Mouse (Mus musculus) lung, embryonic 14.5 days (tissue): ENCODE results near the gene Sertad2. TPM values are rescaled to one million over a fixed set of nuclear protein-coding genes. Genes with fewer than 3 reads are reported as not detected.

Experiments
- ATAC-seq: fragments of 200-750 bp; cut with Nextera tagmentation; 2 replicates; pipeline ENCODE4 v1.8.0; 2017; ENCODE audit warnings: mild to moderate bottlenecking, moderate TSS enrichment, moderate library complexity; ENCODE audit not compliant: insufficient read depth
- DNase-seq: peaks from one replicate; pipeline ENCODE4 v3.0.0-alpha.2; 2015
- H3K27ac ChIP-seq: fragments of 300-500 bp; sonication (generic); 2 replicates; pipeline ENCODE4 v1.5.1; 2014; ENCODE audit warnings: low read depth, mild to moderate bottlenecking, moderate library complexity
- H3K27me3 ChIP-seq: fragments of 300-500 bp; sonication (generic); 2 replicates; pipeline ENCODE4 v1.6.1; 2014; ENCODE audit warnings: low read length, control low read depth; ENCODE audit not compliant: insufficient read depth
- H3K36me3 ChIP-seq: fragments of 300-500 bp; sonication (generic); 2 replicates; pipeline ENCODE4 v1.6.1; 2014; ENCODE audit warnings: control low read depth; ENCODE audit not compliant: insufficient read depth
- H3K4me1 ChIP-seq: fragments of 300-500 bp; sonication (generic); 2 replicates; pipeline ENCODE4 v1.6.1; 2014; ENCODE audit warnings: antibody characterized with exemption, control low read depth; ENCODE audit not compliant: insufficient read depth
- H3K4me2 ChIP-seq: fragments of 300-500 bp; sonication (generic); 2 replicates; pipeline ENCODE4 v1.6.1; 2014; ENCODE audit warnings: mild to moderate bottlenecking
- H3K4me3 ChIP-seq: fragments of 300-500 bp; sonication (generic); 2 replicates; pipeline ENCODE4 v1.5.1; 2014; ENCODE audit warnings: low read depth, low read length
- H3K9ac ChIP-seq: fragments of 300-500 bp; sonication (generic); 2 replicates; pipeline ENCODE4 v1.6.1; 2014
- H3K9me3 ChIP-seq: fragments of 300-500 bp; sonication (generic); 2 replicates; pipeline ENCODE4 v1.6.1; 2016; ENCODE audit warnings: low read depth, low read length, control low read depth
- CTCF ChIP-seq: IDR thresholded peaks from 2 replicates; pipeline ENCODE4 v1.5.1; 2016; ENCODE audit warnings: antibody characterized with exemption, low read depth
- WGBS: fragments of 180-500 bp; shearing (Covaris S2); extraction: QIAGEN DNeasy Blood & Tissue Kit; methylation state at CpG from one replicate; pipeline ENCODE4 v1.1.7; 2014; 5-methylcytosine and 5-hydroxymethylcytosine counted together
- polyA plus RNA-seq: library from polyadenylated mRNA; unstranded; fragments of >200 nt; fragmentation: Nextera tagmentation; extraction: Ambion mirVana; gene quantifications from 2 replicates; pipeline ENCODE4 v1.2.1, GENCODE M21; 2014

The Sertad2 gene
- polyA plus RNA-seq, 1 experiment from 2014 or later = 45.8 TPM

DNA sequence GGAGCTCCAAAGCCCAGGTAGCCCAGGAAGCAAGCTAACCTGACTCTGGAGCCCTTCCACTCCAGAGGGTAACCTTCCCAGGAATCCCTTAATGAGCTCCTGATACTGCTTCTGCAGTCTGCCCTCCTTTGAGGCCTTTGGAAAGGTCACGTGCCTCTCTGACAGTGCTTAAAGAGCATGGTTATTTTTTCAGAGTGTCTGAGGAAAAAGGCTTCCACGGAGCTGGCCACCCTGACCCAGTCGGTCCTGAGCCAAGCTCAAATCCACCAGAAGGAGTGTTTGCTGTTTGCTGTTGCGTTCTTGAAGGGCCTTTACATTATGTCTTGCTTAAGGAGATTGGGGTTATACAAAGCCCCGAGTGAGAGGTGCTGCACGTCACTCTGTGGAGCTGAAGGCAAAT, 101.8 kb downstream of the Sertad2 start:
- Histone ChIP-seq H3K9ac (no peak overlapping the region), H3K4me3 (no peak overlapping the region), H3K9me3 (no peaks in the 10 kb centered on the region), H3K4me2 (no peak overlapping the region), H3K27me3 (no peaks in the 10 kb centered on the region), H3K27ac (no peak overlapping the region), H3K36me3 (peaks cover 18% of the 10 kb centered on the region; the same call in 1 of the 2 replicates), H3K4me1 (peaks cover 36% of the 10 kb centered on the region)
- no peak for TF ChIP-seq CTCF
- ATAC-seq = no peak
- 40% methylated on average over 6 of the region's 6 CpGs for WGBS
- DNase-seq = no peak

DNA sequence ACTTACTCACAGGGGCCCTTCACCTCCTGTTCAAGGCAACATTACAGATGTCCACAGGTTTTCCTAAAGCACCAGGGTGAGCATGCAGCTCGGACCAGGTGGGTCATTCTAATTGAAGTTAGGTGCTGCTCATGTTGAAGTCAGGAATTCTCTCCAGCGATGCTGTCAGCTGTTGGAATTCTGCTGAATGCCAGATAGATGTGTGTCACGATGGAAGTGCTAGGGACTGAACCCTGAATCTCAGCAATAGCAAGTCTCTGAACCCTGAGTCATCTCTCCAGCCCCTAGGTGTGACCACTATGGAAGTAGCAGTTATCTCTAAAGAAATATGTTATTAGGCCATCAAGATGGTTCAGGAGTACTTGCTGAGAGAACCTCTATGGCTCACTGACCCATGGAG, 102.5 kb downstream of the Sertad2 start:
- Histone ChIP-seq H3K4me3 (no peak overlapping the region), H3K4me2 (no peak overlapping the region; the same call in 1 of the 2 replicates), H3K9me3 (no peaks in the 10 kb centered on the region), H3K27ac (peak overlapping the region; percentile 38; the same call in 1 of the 2 replicates), H3K9ac (no peak overlapping the region), H3K4me1 (peaks cover 35% of the 10 kb centered on the region), H3K36me3 (peaks cover 23% of the 10 kb centered on the region), H3K27me3 (no peaks in the 10 kb centered on the region)
- no peak for TF ChIP-seq CTCF
- DNase-seq (no peak), ATAC-seq (no peak)
- WGBS = 61% methylated on average over 3 of the region's 3 CpGs

DNA sequence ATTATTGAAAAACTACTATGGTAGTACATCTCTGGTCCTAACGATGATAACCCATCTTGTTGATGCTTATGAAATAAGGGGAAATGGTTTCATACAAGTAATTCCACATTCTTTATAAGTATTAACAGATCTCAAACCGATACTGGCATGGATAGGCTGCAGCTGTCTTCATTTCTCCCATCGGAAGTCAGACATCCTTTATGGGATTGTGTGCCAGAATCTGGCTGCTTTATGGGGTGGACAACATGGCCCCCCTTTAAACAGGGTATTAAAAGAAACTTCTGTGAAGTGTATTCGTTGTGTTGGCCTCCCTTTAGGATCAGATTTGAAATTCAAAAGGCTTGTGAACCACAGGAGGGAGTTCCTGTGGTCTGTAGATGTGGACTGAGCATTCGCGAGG, 103.1 kb downstream of the Sertad2 start:
- H3K36me3 ChIP-seq = peaks cover 23% of the 10 kb centered on the region
- no peak overlapping the region; the same call in 1 of the 2 replicates for H3K4me2 ChIP-seq
- no peak overlapping the region for H3K9ac ChIP-seq
- H3K4me3 ChIP-seq = no peak overlapping the region
- peak overlapping the region; percentile 60 for H3K27ac ChIP-seq
- peak; percentile 73 for DNase-seq
- H3K27me3 ChIP-seq = no peaks in the 10 kb centered on the region
- WGBS = 41% methylated on average over 6 of the region's 6 CpGs
- TF ChIP-seq CTCF = no peak
- ATAC-seq = peak; percentile 53
- H3K4me1 ChIP-seq = peaks cover 29% of the 10 kb centered on the region
- H3K9me3 ChIP-seq = no peaks in the 10 kb centered on the region

DNA sequence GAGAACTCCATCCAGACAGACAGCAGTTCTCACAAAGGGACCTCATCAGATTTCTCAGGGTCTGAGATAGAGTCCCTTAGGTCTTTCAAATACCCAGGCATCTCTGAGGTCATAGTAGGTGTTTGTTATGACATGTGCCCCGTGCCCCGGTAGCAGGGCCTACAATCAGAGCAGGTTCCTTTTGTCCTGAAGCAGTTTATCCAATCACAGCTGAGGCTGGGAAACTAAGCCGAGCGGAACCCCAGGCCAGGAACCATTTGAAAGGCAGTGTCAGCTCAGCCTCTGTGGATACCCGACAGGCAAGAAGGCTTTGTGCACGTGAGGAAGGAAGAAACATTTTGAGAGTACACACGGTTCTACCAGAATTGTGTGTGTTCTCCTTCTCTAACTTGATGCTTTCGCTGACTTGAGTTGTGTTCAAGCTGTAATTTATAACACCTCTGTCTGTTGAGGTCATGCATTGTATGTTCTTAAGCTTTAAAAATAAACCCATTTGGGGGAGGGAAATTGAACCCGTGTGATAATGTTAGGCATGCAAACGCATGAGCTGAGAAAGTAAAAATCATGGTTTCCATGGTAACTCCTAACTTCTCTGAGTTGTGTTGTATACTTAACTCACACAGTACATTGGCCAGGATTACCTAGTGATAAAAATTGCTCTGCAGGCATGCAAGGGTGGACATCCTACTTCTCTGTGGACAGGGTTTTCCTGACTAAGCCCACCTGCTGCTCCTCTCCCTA, 104.1 kb downstream of the Sertad2 start:
- no peak overlapping the region for H3K4me2 ChIP-seq
- H3K4me3 ChIP-seq = no peak overlapping the region
- TF ChIP-seq CTCF = no peak
- no peaks in the 10 kb centered on the region for H3K27me3 ChIP-seq
- no peak for DNase-seq
- H3K9me3 ChIP-seq = no peaks in the 10 kb centered on the region
- H3K36me3 ChIP-seq = peaks cover 26% of the 10 kb centered on the region
- H3K9ac ChIP-seq = no peak overlapping the region
- peaks cover 29% of the 10 kb centered on the region for H3K4me1 ChIP-seq
- peak overlapping the region; percentile 36; the same call in 1 of the 2 replicates for H3K27ac ChIP-seq
- 31% methylated on average over 10 of the region's 10 CpGs for WGBS
- ATAC-seq = no peak

DNA sequence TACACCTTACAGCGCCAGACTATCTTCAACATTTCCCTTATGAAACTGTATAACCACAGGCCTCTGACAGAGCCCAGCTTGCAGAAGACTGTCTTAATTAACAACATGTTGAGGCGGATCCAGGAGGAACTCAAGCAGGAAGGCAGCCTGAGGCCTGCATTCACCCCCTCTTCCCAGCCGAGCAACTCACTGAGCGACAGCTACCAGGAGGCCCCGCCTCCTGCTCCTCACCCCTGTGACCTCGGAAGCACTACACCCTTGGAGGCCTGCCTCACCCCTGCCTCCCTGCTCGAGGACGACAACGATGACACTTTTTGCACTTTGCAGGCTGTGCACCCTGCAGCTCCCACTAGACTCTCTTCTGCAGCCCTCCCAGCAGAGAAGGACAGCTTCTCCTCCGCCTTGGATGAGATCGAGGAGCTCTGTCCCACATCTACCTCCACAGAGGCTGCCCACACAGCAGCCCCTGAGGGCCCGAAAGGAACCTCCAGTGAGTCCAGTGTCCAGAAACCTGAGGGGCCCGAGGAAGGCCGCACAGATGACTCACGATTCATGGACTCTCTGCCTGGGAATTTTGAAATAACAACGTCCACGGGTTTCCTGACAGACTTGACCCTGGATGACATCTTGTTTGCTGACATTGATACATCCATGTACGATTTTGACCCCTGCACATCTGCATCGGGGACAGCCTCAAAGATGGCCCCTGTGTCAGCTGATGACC, 105.0 kb downstream of the Sertad2 start:
- Histone ChIP-seq H3K4me2 (no peak overlapping the region), H3K4me1 (peaks cover 29% of the 10 kb centered on the region), H3K27ac (peak overlapping the region; percentile 36; the same call in 1 of the 2 replicates), H3K9ac (no peak overlapping the region), H3K36me3 (peaks cover 31% of the 10 kb centered on the region), H3K4me3 (no peak overlapping the region), H3K27me3 (no peaks in the 10 kb centered on the region), H3K9me3 (no peaks in the 10 kb centered on the region)
- DNase-seq (no peak), ATAC-seq (no peak)
- TF ChIP-seq CTCF = no peak
- 39% methylated on average over 19 of the region's 19 CpGs for WGBS

DNA sequence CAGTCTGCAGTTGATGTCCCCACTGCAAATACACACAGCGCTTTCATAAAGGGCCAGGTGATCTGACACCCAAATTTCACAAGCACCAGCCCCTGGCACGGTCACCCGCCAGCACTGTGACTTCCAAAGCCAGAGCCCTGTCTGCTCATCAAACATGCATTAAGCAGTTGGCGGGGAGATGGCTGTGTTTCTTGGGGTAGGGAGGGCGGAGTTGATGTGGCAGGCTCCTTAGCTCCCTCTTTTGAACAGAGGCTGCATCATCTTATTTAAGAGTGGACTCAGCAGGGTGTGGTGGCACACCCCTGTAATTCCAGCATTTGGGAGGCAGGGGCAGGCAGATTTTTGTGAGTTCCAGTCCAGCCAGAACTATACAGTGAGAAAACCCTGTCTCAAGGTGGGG, 106.4 kb downstream of the Sertad2 start:
- no peak for ATAC-seq
- Histone ChIP-seq H3K4me3 (no peak overlapping the region), H3K9me3 (no peaks in the 10 kb centered on the region), H3K4me2 (no peak overlapping the region), H3K9ac (no peak overlapping the region), H3K27ac (no peak overlapping the region), H3K27me3 (no peaks in the 10 kb centered on the region), H3K36me3 (peaks cover 34% of the 10 kb centered on the region), H3K4me1 (peaks cover 29% of the 10 kb centered on the region)
- 73% methylated on average over 5 of the region's 5 CpGs for WGBS
- no peak for TF ChIP-seq CTCF
- no peak for DNase-seq

DNA sequence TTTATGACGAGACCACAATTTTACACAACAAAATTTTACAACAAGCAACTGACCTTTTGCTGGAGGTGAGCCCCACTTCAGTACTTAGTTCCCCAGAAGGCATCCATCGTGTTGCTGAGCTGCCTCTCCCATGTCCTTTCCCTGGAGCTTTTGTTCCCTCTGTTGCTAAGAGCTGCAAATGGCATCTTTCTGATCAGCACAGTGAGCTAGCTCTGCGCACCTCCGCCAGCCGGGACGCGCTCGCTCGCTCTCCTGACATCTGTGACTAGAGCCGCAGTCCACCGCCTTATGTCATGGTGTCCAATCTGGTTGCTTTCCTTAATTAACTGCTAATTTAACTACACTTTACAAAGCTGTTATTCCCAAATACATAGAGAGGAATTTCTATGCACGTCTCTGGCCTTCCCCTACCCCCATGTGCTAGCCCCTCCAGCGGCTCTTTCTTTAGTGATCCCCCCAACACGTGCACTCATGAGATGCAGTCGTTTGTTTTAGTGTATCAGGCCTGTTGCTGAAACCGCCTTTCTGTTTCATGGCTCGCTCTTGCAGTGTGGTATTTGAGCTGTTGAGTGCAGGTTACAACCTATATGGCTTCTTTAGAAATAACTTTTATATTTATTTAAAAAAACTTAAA, 107.1 kb downstream of the Sertad2 start:
- TF ChIP-seq CTCF = no peak
- H3K4me1 ChIP-seq = peaks cover 32% of the 10 kb centered on the region
- no peaks in the 10 kb centered on the region for H3K9me3 ChIP-seq
- no peaks in the 10 kb centered on the region for H3K27me3 ChIP-seq
- no peak overlapping the region for H3K27ac ChIP-seq
- no peak overlapping the region for H3K4me2 ChIP-seq
- ATAC-seq (no peak), DNase-seq (no peak)
- 84% methylated on average over 17 of the region's 17 CpGs for WGBS
- peaks cover 34% of the 10 kb centered on the region for H3K36me3 ChIP-seq
- H3K9ac ChIP-seq = no peak overlapping the region
- no peak overlapping the region for H3K4me3 ChIP-seq
